In genomic region chr6:122825923-122826742, GRCm38 (mm10) we compare ENCODE assay signal across 7 mouse cellular contexts. TPM values are rescaled to one million over a fixed set of nuclear protein-coding genes. Genes with fewer than 3 reads are reported as not detected.
DNase-seq lines count a peak whose midpoint lies in the region; ATAC-seq and TF ChIP-seq lines count a peak whose summit lies in the region.

No protein-coding gene starts in this region.

- H3K27ac ChIP-seq in intestine, embryonic 14.5 days (ENCODE audit: low read depth): peak overlapping the region; percentile 58; the same call in 1 of the 2 replicates
- H3K27ac ChIP-seq in small intestine, adult 2 months (ENCODE audit: insufficient read depth, low read depth, low read length): no peak overlapping the region; the same call in 1 of the 2 replicates

- ATAC-seq in intestine, embryonic 14.5 days (replicated peaks; ENCODE audit: low FRiP score, low TSS enrichment, low read depth): peak; percentile 86

- intact Hi-C loops in left cerebral cortex, postnatal 25 days (cut with DNase I): loop anchor here (2.0 kb wide), 1 partner anchor 61 kb away; no protein-coding TSS in a partner anchor

- TF ChIP-seq CTCF in small intestine, adult 2 months (IDR thresholded peaks at IDR 0.05; ENCODE audit: extremely low read depth, insufficient read length, insufficient replicate concordance, low read depth, low read length): no peak

- H3K9ac ChIP-seq in intestine, embryonic 14.5 days (ENCODE audit: low read length): peak overlapping the region; percentile 38

- 3% methylated on average over 28 of the region's 29 CpGs for WGBS in intestine, embryonic 14.5 days
- WGBS in small intestine, adult 2 months: 5% methylated on average over 29 of the region's 29 CpGs

- H3K9me3 ChIP-seq in intestine, embryonic 14.5 days (ENCODE audit: control insufficient read depth, low read length): no peaks in the 10 kb centered on the region

- H3K4me3 ChIP-seq in intestine, embryonic 14.5 days (ENCODE audit: low read depth, low read length): peak overlapping the region; percentile 40
- H3K4me3 ChIP-seq in small intestine, adult 2 months (ENCODE audit: low read depth, low read length): peak overlapping the region; percentile 51

- peak; percentile 79 for DNase-seq in adrenal gland, adult 2 months
- peak; percentile 55 for DNase-seq in embryo, embryonic 10.5 days (ENCODE audit: low spot score)
- peak; percentile 45 for DNase-seq in gastrocnemius, postnatal 10 days
- DNase-seq in intestine, embryonic 14.5 days (ENCODE audit: low spot score): peak; percentile 81
- DNase-seq in left cerebral cortex, postnatal 25 days (ENCODE audit: low spot score in 2 of 2): peak; percentile 85 to 95
- DNase-seq in mesoderm, embryonic 11.5 days (ENCODE audit: low read depth, low spot score): peak; percentile 43

- peak overlapping the region; percentile 60 for H3K4me2 ChIP-seq in intestine, embryonic 14.5 days (ENCODE audit: low read length)

- peaks cover 27% of the 10 kb centered on the region for H3K36me3 ChIP-seq in intestine, embryonic 14.5 days (ENCODE audit: control insufficient read depth, insufficient read depth, low read length)
- H3K36me3 ChIP-seq in small intestine, adult 2 months (ENCODE audit: control insufficient read depth, insufficient read depth, low read length): peaks cover 18% of the 10 kb centered on the region

- no peak for TF ChIP-seq POLR2A in small intestine, adult 2 months (IDR thresholded peaks at IDR 0.05; ENCODE audit: low read depth, low read length)

- peaks cover 19% of the 10 kb centered on the region for H3K4me1 ChIP-seq in intestine, embryonic 14.5 days (replicated peaks; ENCODE audit: control insufficient read depth, insufficient read depth, low read length)
- peaks cover 15% of the 10 kb centered on the region; the same call in 1 of the 2 replicates for H3K4me1 ChIP-seq in small intestine, adult 2 months (ENCODE audit: control insufficient read depth, insufficient read depth, insufficient read length, low read length)

- no peaks in the 10 kb centered on the region for H3K27me3 ChIP-seq in intestine, embryonic 14.5 days (replicated peaks; ENCODE audit: control insufficient read depth, insufficient read depth, low read length)
- H3K27me3 ChIP-seq in small intestine, adult 2 months (ENCODE audit: control insufficient read depth, insufficient read depth, low read length): no peaks in the 10 kb centered on the region

RNA-seq across cellular contexts. Expression of gene Foxj2, which starts 6.4 kb away (rescaled TPM):
- total RNA-seq in adrenal gland, adult 2 months (2021): 10 to 100 TPM; 20.0 to 24.4 TPM
- polyA plus RNA-seq in adrenal gland, adult 2 months (2012; rRNA removed): 12.4 and 14.8 TPM in 2 replicates
- total RNA-seq in gastrocnemius, postnatal 10 days (2021): 10 to 100 TPM; 18.4 to 22.9 TPM
- 6.4 and 6.9 TPM in 2 replicates for polyA plus RNA-seq in intestine, embryonic 14.5 days (2014; fragmentation: Nextera tagmentation; extraction: Ambion mirVana)
- total RNA-seq in left cerebral cortex, postnatal 25 days (2021): 10 to 100 TPM; 27.1 to 28.6 TPM
- 5.9 and 12.3 TPM in 2 replicates for polyA plus RNA-seq in small intestine, adult 2 months (2012; rRNA removed)

RNA-seq across cellular contexts. Expression of gene Slc2a3, which starts 24.7 kb away (rescaled TPM):
- 10 to 100 TPM in 1 of 2 experiments, 1 to 10 TPM in 1; 5.2 to 10.5 TPM for total RNA-seq in adrenal gland, adult 2 months (2021)
- 2.1 and 2.2 TPM in 2 replicates for polyA plus RNA-seq in adrenal gland, adult 2 months (2012; rRNA removed)
- total RNA-seq in gastrocnemius, postnatal 10 days (2021): 1 to 10 TPM; 2.2 to 3.8 TPM
- polyA plus RNA-seq in intestine, embryonic 14.5 days (2014; fragmentation: Nextera tagmentation; extraction: Ambion mirVana): 17.6 and 21.5 TPM in 2 replicates
- total RNA-seq in left cerebral cortex, postnatal 25 days (2021): 100 to 1,000 TPM; 142 to 156 TPM
- polyA plus RNA-seq in small intestine, adult 2 months (2012; rRNA removed): 1.0 and 1.3 TPM in 2 replicates

RNA-seq across cellular contexts. Expression of gene C3ar1, which starts 29.8 kb away (rescaled TPM):
- 1 to 10 TPM; 2.6 to 6.7 TPM for total RNA-seq in adrenal gland, adult 2 months (2021)
- polyA plus RNA-seq in adrenal gland, adult 2 months (2012; rRNA removed): 2.7 and 3.0 TPM in 2 replicates
- total RNA-seq in gastrocnemius, postnatal 10 days (2021): 1 to 10 TPM; 1.7 to 2.6 TPM
- 1.8 and 1.9 TPM in 2 replicates for polyA plus RNA-seq in intestine, embryonic 14.5 days (2014; fragmentation: Nextera tagmentation; extraction: Ambion mirVana)
- under 1 TPM; 0.60 to 0.66 TPM for total RNA-seq in left cerebral cortex, postnatal 25 days (2021)
- polyA plus RNA-seq in small intestine, adult 2 months (2012; rRNA removed): 1.2 and 1.8 TPM in 2 replicates

RNA-seq across cellular contexts. Expression of gene Necap1, which starts 48.1 kb away (rescaled TPM):
- total RNA-seq in adrenal gland, adult 2 months (2021): 10 to 100 TPM; 51.3 to 55.3 TPM
- 10.7 and 12.4 TPM in 2 replicates for polyA plus RNA-seq in adrenal gland, adult 2 months (2012; rRNA removed)
- total RNA-seq in gastrocnemius, postnatal 10 days (2021): 10 to 100 TPM; 23.0 to 23.5 TPM
- polyA plus RNA-seq in intestine, embryonic 14.5 days (2014; fragmentation: Nextera tagmentation; extraction: Ambion mirVana): 50.2 and 55.1 TPM in 2 replicates
- total RNA-seq in left cerebral cortex, postnatal 25 days (2021): 100 to 1,000 TPM; 188 to 202 TPM
- 5.1 and 8.6 TPM in 2 replicates for polyA plus RNA-seq in small intestine, adult 2 months (2012; rRNA removed)

Comparison
In these comparisons a context has a peak if more than half of its experiments do, and no peak if none do; other contexts are left out.
1. RNA of gene Slc2a3, which starts 24.7 kb away (total RNA-seq): 142 to 156 TPM in left cerebral cortex, postnatal 25 days; 5.2 to 10.5 TPM in adrenal gland, adult 2 months and 2.2 to 3.8 TPM in gastrocnemius, postnatal 10 days; every median in the first group is over 10 times any median in the second.
2. Peak in every context shown above with its lines, with median percentiles within 50 percentile points of each other: DNase-seq.